Mouse (Mus musculus) cerebellum, adult 2 months (tissue): ENCODE data around the gene 4930519P11Rik.

Experiments used
- CTCF ChIP-seq: fragments of 200-500 bp; IDR thresholded peaks from 2 replicates; pipeline ENCODE4 v1.5.1; 2011; ENCODE audit warnings: low read depth, mild to moderate bottlenecking, control low read depth, low read length, moderate library complexity, borderline replicate concordance; ENCODE audit not compliant: insufficient read depth
- POLR2A ChIP-seq: fragments of 200-500 bp; IDR thresholded peaks from 2 replicates; pipeline ENCODE4 v1.6.1; 2011; ENCODE audit warnings: low read length, control low read depth, borderline replicate concordance; ENCODE audit not compliant: insufficient read depth

DNA sequence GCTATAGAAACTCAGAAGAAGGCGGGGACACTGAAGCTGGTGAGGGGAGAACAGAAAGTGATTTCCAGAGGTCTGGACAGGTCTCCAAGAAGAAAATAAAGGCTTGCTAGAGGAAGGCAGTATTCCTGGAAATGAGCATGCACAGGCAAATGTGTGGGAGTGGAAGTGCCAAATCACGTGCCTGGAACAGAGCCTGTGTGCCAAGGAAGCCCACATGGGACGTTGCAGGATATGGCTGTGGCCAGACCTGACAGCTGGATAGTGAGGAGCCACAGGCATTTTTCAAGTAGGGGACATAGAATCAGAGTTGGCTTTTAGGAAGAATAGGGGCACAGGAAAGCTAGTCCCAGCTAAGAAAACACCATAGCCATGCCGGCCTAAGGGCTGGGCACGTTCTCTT, 17.5 kb downstream of the 4930519P11Rik start:
- TF ChIP-seq CTCF (no peak), POLR2A (no peak)
